Mouse (Mus musculus): ENCODE data around the gene Gm39566. TPM values are rescaled to one million over a fixed set of nuclear protein-coding genes. Genes with fewer than 3 reads are reported as not detected.

Gene Gm39566
- polyA plus RNA-seq, 1 experiment from 2014 or later = not detected

DNA sequence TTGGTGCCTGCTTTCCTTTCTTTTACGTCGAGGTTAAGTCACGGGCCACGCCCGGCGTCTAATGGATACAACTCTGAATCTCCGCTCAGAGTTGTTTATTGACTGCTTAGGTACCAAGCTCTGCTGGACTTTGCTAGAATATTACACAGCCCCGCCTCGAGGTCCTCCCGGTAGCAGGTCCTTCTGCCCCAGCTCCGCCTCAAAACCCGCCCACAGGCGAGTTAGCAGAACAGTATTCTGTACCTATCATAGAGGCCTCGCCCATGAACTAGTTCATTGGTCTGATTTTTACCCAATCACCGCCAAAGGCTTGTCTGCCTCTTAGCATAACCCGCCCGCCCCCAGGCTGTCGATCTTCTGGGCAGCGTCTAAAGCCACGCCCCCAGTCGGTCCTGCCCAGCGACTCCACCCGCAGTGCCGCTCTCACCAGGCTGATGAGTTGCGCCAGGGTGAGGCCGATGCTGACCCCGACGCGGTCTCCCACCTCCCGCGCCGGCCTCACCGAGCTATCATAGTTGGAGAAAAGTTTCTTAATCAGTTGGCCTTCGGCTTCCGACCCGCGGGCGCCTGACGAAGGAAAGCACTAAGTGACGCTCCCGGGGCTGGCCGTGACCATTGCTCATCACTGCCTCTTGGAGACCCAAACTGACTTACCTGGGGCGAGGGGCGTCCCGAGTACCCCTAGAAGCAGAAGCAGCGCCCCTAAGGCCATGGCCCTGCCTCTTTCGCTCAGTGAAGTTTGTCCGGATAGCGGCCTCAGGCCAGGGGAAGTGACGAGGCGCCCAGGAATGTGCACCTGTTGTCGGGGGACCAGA, 19.7 kb downstream of the Gm39566 start, which contains the start of gene Chrnb1:
Chrnb1 (minus strand) TSS at position 776 of the 815 bp plus-strand sequence.
- peak within 1 kb of the TSS; percentile 56 for H3K9ac ChIP-seq (replicated peaks)

DNA sequence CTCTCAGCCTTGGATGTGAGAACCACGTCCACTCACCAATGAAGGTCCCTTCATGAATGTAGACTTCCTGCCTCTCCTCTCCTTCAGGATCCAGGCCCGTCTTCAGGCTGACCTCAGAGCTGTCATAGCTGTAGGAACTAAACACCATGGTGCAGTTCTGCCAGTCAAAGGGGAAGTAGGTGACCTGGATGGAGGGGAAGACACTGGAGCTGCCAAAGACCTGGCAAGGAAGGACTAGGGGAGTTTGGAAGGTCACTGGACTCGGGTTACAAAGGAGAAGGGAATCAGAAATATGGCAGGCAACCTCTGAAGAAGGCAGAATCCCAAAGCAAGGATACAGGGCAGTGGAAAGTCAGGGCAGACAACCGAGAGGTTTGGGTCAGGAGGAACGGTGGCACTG, 21.7 kb downstream of the Gm39566 start:
- WGBS (ENCODE audit: insufficient replicate concordance) = 63% methylated on average over 5 of the region's 5 CpGs
- peaks cover 3% of the 10 kb centered on the region for H3K27me3 ChIP-seq (ENCODE audit: insufficient read depth, low read length)
- ATAC-seq = no peak

More for the DNA sequence above, 19.7 kb downstream of the Gm39566 start, which contains the start of gene Chrnb1:
- Histone ChIP-seq H3K27me3 (ENCODE audit: insufficient read depth, low read length) (peaks cover 18% of the 10 kb centered on the region), H3K4me2 (ENCODE audit: low read depth, low read length) (peak within 1 kb of the TSS; percentile 91), H3K4me1 (ENCODE audit: insufficient read depth) (peaks cover 15% of the 10 kb centered on the region), H3K9me3 (ENCODE audit: low read length) (no peaks in the 10 kb centered on the region), H3K27ac (ENCODE audit: low read depth) (0 out of 2 replicates have a peak within 1 kb of the TSS, but pooled peaks have one; percentile 13), H3K36me3 (replicated peaks; ENCODE audit: insufficient read depth, low read length) (no peaks in the 10 kb centered on the region), H3K4me3 (ENCODE audit: low read depth, low read length) (peak within 1 kb of the TSS; percentile 51)
- ATAC-seq (peak; percentile 100), DNase-seq (peak; percentile 95)
- TF ChIP-seq CTCF (IDR thresholded peaks at IDR 0.05; ENCODE audit: low read depth) (peak; percentile 17), EP300 (IDR thresholded peaks at IDR 0.05; ENCODE audit: low read depth) (no peak)
- under 1% methylated on average over 52 of the region's 52 CpGs for WGBS (ENCODE audit: insufficient replicate concordance)

DNA sequence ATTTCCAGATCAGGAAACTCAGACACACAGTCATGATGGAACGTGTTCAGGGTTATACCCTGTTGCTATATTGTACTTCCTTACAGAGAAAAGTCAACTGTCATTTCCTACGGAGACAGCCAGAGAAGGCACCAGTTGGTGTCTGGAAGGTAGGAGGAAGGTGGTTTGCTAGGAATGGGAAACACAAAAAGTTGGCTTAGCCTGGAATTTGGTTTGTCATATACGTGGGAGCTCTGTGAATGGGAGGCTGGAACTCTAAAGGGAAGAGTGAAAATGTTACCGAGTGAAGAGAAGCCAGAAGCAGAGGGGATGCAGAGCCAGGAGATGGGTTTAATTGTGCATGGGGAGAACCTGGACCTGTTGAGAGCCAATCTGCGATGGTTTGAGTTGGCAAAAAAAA, 23.7 kb downstream of the Gm39566 start:
- no peaks in the 10 kb centered on the region; the same call in 1 of the 2 replicates for H3K27me3 ChIP-seq (ENCODE audit: insufficient read depth, low read length)
- TF ChIP-seq EP300 (IDR thresholded peaks at IDR 0.05; ENCODE audit: low read depth) (no peak), CTCF (IDR thresholded peaks at IDR 0.05; ENCODE audit: low read depth) (no peak)
- ATAC-seq (no peak), DNase-seq (no peak)
- H3K27ac ChIP-seq (ENCODE audit: low read depth) = no peak overlapping the region
- H3K4me2 ChIP-seq (ENCODE audit: low read depth, low read length) = no peak overlapping the region
- H3K4me3 ChIP-seq (ENCODE audit: low read depth, low read length) = no peak overlapping the region
- WGBS (ENCODE audit: insufficient replicate concordance) = 60% methylated on average over 5 of the region's 5 CpGs
- no peak overlapping the region for H3K9ac ChIP-seq (replicated peaks)
- no peaks in the 10 kb centered on the region for H3K36me3 ChIP-seq (replicated peaks; ENCODE audit: insufficient read depth, low read length)
- peaks cover 16% of the 10 kb centered on the region for H3K4me1 ChIP-seq (ENCODE audit: insufficient read depth)
- H3K9me3 ChIP-seq (ENCODE audit: low read length) = no peaks in the 10 kb centered on the region

More for the DNA sequence above, 21.7 kb downstream of the Gm39566 start:
- no peak for DNase-seq
- Histone ChIP-seq H3K9ac (replicated peaks) (no peak overlapping the region), H3K9me3 (ENCODE audit: low read length) (no peaks in the 10 kb centered on the region), H3K27ac (ENCODE audit: low read depth) (no peak overlapping the region), H3K36me3 (replicated peaks; ENCODE audit: insufficient read depth, low read length) (no peaks in the 10 kb centered on the region), H3K4me1 (ENCODE audit: insufficient read depth) (peaks cover 16% of the 10 kb centered on the region), H3K4me2 (ENCODE audit: low read depth, low read length) (no peak overlapping the region), H3K4me3 (ENCODE audit: low read depth, low read length) (no peak overlapping the region)
- TF ChIP-seq CTCF (IDR thresholded peaks at IDR 0.05; ENCODE audit: low read depth) = no peak

DNA sequence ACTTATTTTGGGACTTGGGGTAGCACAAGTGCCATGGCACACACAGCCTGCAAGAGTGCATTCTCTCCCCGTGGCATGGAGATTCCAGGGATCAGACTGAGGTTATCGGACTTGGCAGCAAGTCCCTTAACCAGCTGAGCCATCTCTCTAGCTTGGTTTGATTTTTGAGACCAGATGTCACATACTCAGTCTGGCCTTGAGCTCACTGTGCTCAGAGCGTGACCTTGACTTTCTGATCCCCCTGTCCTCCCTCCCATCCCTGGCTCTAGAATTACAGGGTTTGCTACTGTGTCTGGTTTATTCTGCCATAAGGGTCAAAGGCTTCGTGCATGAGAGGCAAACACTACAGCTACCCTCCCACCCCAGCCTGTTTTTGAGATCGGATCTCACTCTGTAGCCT, 25.7 kb downstream of the Gm39566 start:
- no peak overlapping the region for H3K9ac ChIP-seq (replicated peaks)
- H3K4me2 ChIP-seq (ENCODE audit: low read depth, low read length) = no peak overlapping the region
- DNase-seq = no peak
- H3K27ac ChIP-seq (ENCODE audit: low read depth) = no peak overlapping the region
- H3K36me3 ChIP-seq (replicated peaks; ENCODE audit: insufficient read depth, low read length) = no peaks in the 10 kb centered on the region
- H3K4me3 ChIP-seq (ENCODE audit: low read depth, low read length) = no peak overlapping the region
- peaks cover 14% of the 10 kb centered on the region for H3K4me1 ChIP-seq (ENCODE audit: insufficient read depth)
- 56% methylated on average over 5 of the region's 5 CpGs for WGBS (ENCODE audit: insufficient replicate concordance)
- H3K9me3 ChIP-seq (ENCODE audit: low read length) = no peaks in the 10 kb centered on the region
- no peaks in the 10 kb centered on the region for H3K27me3 ChIP-seq (ENCODE audit: insufficient read depth, low read length)
- no peak for TF ChIP-seq CTCF (IDR thresholded peaks at IDR 0.05; ENCODE audit: low read depth)
- no peak for TF ChIP-seq EP300 (IDR thresholded peaks at IDR 0.05; ENCODE audit: low read depth)
- peak; percentile 40; the same call in 1 of the 2 replicates for ATAC-seq

DNA sequence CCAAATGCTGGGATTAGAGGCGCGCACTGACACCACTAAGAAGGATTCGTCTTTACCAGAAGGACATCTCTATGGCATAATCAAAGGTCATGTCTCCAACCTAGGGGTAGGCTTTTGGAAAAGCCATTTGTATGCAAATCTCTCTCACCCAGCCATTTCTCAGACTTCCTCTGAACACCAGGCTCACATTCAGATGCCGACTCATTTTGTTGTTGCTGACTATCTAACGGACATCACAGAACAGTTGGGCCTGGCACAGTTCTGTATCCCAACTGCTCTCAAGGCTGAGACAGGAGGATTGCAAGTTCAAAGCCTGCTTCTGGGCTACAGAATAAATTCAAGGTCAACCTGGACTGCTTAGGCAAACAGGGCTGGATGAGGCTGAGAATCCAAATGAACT, 27.8 kb downstream of the Gm39566 start:
- Histone ChIP-seq H3K4me2 (ENCODE audit: low read depth, low read length) (no peak overlapping the region), H3K27ac (ENCODE audit: low read depth) (no peak overlapping the region), H3K9ac (replicated peaks) (no peak overlapping the region), H3K4me3 (ENCODE audit: low read depth, low read length) (no peak overlapping the region), H3K36me3 (replicated peaks; ENCODE audit: insufficient read depth, low read length) (no peaks in the 10 kb centered on the region), H3K27me3 (ENCODE audit: insufficient read depth, low read length) (0 out of 2 replicates have a peak, but pooled peaks cover under 1% of the 10 kb centered on the region), H3K9me3 (ENCODE audit: low read length) (no peaks in the 10 kb centered on the region), H3K4me1 (ENCODE audit: insufficient read depth) (peaks cover 17% of the 10 kb centered on the region)
- TF ChIP-seq EP300 (IDR thresholded peaks at IDR 0.05; ENCODE audit: low read depth) (no peak), CTCF (IDR thresholded peaks at IDR 0.05; ENCODE audit: low read depth) (no peak)
- ATAC-seq = no peak
- 84% methylated on average over 5 of the region's 5 CpGs for WGBS (ENCODE audit: insufficient replicate concordance)
- DNase-seq = no peak

DNA sequence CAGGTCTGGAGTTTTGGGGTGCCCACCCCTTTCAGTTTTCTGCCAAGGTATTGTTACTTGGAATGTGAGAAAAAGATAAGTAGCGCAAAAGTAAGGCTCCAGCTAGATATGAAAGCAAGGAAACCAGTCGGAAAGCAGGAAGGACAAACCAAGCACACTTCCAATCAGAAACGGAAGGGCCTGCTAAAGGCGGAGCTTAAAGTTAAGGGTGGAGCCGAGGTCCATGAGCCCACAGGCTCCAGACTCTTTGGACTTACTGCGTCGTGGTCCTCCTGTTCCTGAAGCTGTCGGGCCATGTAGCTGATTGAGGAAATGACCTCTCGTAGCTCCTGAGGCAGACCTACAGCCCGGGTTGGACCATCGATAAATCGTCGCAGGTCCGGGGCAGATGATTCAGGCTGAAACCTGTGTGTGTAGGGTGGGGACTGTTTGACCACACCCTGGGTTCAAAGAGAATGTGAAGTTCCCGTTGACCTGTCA, 30.3 kb downstream of the Gm39566 start:
- H3K4me1 ChIP-seq (ENCODE audit: insufficient read depth) = peaks cover 17% of the 10 kb centered on the region
- peak; percentile 77 for ATAC-seq
- H3K9me3 ChIP-seq (ENCODE audit: low read length) = no peaks in the 10 kb centered on the region
- no peak overlapping the region for H3K27ac ChIP-seq (ENCODE audit: low read depth)
- peak overlapping the region; percentile 69 for H3K4me2 ChIP-seq (ENCODE audit: low read depth, low read length)
- WGBS (ENCODE audit: insufficient replicate concordance) = 16% methylated on average over 15 of the region's 15 CpGs
- TF ChIP-seq EP300 (IDR thresholded peaks at IDR 0.05; ENCODE audit: low read depth) (peak; percentile 64; the same call in 1 of the 2 replicates), CTCF (IDR thresholded peaks at IDR 0.05; ENCODE audit: low read depth) (no peak)
- H3K4me3 ChIP-seq (ENCODE audit: low read depth, low read length) = peak overlapping the region; percentile 32
- H3K9ac ChIP-seq (replicated peaks) = peak overlapping the region; percentile 22; the same call in 1 of the 2 replicates
- H3K27me3 ChIP-seq (ENCODE audit: insufficient read depth, low read length) = 0 out of 2 replicates have a peak, but pooled peaks cover 5% of the 10 kb centered on the region
- DNase-seq = peak; percentile 56
- no peaks in the 10 kb centered on the region for H3K36me3 ChIP-seq (replicated peaks; ENCODE audit: insufficient read depth, low read length)
